Mouse (Mus musculus) bone marrow macrophage, adult 2 months (primary cell): Measurements from ENCODE around the gene Zfyve28.

Experiments used
- CTCF ChIP-seq: IDR thresholded peaks from 2 replicates; pipeline ENCODE4 v1.5.1; 2012; ENCODE audit warnings: low read depth, mild to moderate bottlenecking, low read length, moderate library complexity
- POLR2A ChIP-seq: IDR thresholded peaks from 2 replicates; pipeline ENCODE4 v1.6.1; 2012; ENCODE audit warnings: mild to moderate bottlenecking, low read depth, low read length, borderline replicate concordance

GRCm38 (mm10) chr5:34177091-34177490 lies 111.2 kb downstream of the Zfyve28 start:
- no peak for TF ChIP-seq CTCF
- TF ChIP-seq POLR2A, result no peak
